Mouse (Mus musculus): ENCODE measurements around the gene Sema3f.

Gene Sema3f

GRCm38 (mm10) chr9:107634406-107635278, 75.6 kb downstream of the Sema3f start:
- in situ Hi-C loops (cut with MboI), result no loop called here

GRCm38 (mm10) chr9:107633661-107634405, 76.4 kb downstream of the Sema3f start:
- in situ Hi-C loops (cut with MboI), result no loop called here

- in situ Hi-C loops (cut with MboI), result no loop called here
Measured at GRCm38 (mm10) chr9:107633091-107633660, 77.1 kb downstream of the Sema3f start.

- in situ Hi-C loops (cut with MboI), result no loop called here
Measured at GRCm38 (mm10) chr9:107632478-107632877, 77.8 kb downstream of the Sema3f start.

GRCm38 (mm10) chr9:107631861-107632260, 78.4 kb downstream of the Sema3f start:
- in situ Hi-C loops (cut with MboI), result no loop called here
